Mouse (Mus musculus) forebrain, embryonic 11.5 days (tissue): ENCODE results near the gene Dkkl1. TPM values are rescaled to one million over a fixed set of nuclear protein-coding genes. Genes with fewer than 3 reads are reported as not detected.

ENCODE experiments used
- ATAC-seq: fragments of 200-750 bp; cut with Nextera tagmentation; replicated peaks from 2 replicates; pipeline ENCODE4 v1.8.0; 2017; ENCODE audit warnings: moderate TSS enrichment; ENCODE audit not compliant: low FRiP score
- DNase-seq: peaks from one replicate; pipeline ENCODE4 v3.0.0-alpha.2; 2017; ENCODE audit warnings: low spot score
- H3K27ac ChIP-seq: fragments of 300-500 bp; sonication (generic); 2 replicates; pipeline ENCODE4 v1.5.1; 2014; ENCODE audit warnings: low read depth, low read length
- H3K27me3 ChIP-seq: fragments of 300-500 bp; sonication (generic); 2 replicates; pipeline ENCODE4 v1.6.1; 2014; ENCODE audit warnings: mild to moderate bottlenecking, low read length, mixed read lengths; ENCODE audit not compliant: control insufficient read depth, insufficient read depth
- H3K36me3 ChIP-seq: fragments of 300-500 bp; sonication (generic); 2 replicates; pipeline ENCODE4 v1.6.1; 2014; ENCODE audit warnings: mild to moderate bottlenecking, low read length, moderate library complexity, mixed read lengths; ENCODE audit not compliant: control insufficient read depth, insufficient read depth
- H3K4me1 ChIP-seq: fragments of 300-500 bp; sonication (generic); replicated peaks from 2 replicates; pipeline ENCODE4 v1.6.1; 2014; ENCODE audit warnings: low read length, mixed read lengths; ENCODE audit not compliant: control insufficient read depth, insufficient read depth
- H3K4me2 ChIP-seq: fragments of 300-500 bp; sonication (generic); 2 replicates; pipeline ENCODE4 v1.6.1; 2014; ENCODE audit warnings: low read depth, mild to moderate bottlenecking, low read length, moderate library complexity, mixed read lengths; ENCODE audit not compliant: severe bottlenecking
- H3K4me3 ChIP-seq: fragments of 300-500 bp; sonication (generic); 2 replicates; pipeline ENCODE4 v1.5.1; 2014; ENCODE audit warnings: low read depth, low read length
- H3K9ac ChIP-seq: fragments of 300-500 bp; sonication (generic); 2 replicates; pipeline ENCODE4 v1.6.1; 2014; ENCODE audit warnings: low read length
- H3K9me3 ChIP-seq: fragments of 300-500 bp; sonication (generic); 2 replicates; pipeline ENCODE4 v1.6.1; 2016; ENCODE audit warnings: low read length, mixed read lengths; ENCODE audit not compliant: control insufficient read depth
- WGBS: fragments of 180-500 bp; shearing (Covaris S2); extraction: QIAGEN DNeasy Blood & Tissue Kit; methylation state at CpG from one replicate; pipeline ENCODE4 v1.1.7; 2014; 5-methylcytosine and 5-hydroxymethylcytosine counted together
- polyA plus RNA-seq: library from polyadenylated mRNA; unstranded; fragments of >200 nt; fragmentation: Nextera tagmentation; extraction: Ambion mirVana; gene quantifications from 2 replicates; pipeline ENCODE4 v1.2.1, GENCODE M21; 2014

Dkkl1 gene
- polyA plus RNA-seq, 1 experiment from 2014 or later: 0.48 TPM

DNA sequence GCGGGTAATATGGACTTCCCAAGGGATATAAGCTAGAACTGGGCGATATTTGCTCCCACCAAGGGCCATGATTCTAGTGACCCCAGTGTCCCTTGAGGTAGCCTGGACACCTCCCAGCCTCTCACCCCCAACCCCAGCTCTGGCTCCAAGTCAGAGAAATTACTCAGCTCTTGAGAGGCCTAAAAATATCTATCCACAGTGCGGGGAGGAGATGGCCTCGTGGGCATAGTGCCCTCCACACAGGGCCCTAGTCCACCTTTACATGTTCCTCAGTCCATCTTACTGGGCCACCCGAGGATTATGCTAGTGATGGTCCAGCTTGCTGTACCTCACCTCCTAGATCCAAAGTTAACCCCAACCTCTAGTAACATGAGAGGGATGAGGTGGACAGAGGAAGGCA is 47.1 kb downstream of the Dkkl1 start:
- Histone ChIP-seq H3K36me3 (no peaks in the 10 kb centered on the region), H3K27me3 (peaks cover 70% of the 10 kb centered on the region), H3K4me2 (no peak overlapping the region), H3K9ac (no peak overlapping the region), H3K9me3 (peaks cover 3% of the 10 kb centered on the region), H3K27ac (no peak overlapping the region), H3K4me3 (no peak overlapping the region), H3K4me1 (peaks cover 5% of the 10 kb centered on the region; the same call in 1 of the 2 replicates)
- WGBS: 71% methylated on average over 5 of the region's 5 CpGs
- DNase-seq: no peak
- no peak for ATAC-seq

DNA sequence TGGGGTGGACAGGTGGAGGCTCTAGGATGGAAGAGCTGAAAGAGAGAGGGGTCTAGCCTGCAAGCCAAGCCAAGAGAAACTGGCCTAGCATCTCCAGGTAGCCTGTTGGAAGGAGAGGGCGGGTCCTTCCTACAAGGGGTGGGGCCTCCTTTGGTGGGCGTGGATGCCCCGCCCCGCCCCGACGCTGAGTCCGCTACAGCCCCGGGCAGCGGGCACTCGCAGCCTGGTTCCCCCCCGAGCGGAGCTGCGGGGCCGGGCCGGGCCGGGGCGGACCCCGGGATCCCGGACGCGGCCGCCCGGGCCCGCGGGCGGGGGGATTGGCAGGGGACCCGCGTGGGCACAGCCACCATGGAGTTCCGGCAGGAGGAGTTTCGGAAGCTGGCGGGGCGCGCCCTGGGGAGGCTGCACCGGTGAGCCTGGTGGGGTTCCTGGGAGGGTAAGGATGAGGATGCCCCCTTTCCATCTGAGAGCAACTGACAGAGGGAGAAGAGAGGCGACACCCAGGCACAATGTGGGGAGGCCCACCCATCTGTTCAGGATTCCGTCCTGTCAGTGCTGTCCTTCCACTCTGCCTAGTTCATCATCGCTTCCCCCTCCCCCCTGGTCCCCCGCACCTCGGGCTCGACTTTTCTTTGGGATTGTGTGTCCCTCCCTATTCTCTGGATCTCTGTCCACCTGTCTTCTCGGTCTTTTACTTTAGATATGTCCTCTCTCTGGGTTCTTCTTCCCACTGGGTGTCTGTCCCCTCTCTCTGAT is 48.0 kb downstream of the Dkkl1 start, which contains the start of gene Slc17a7:
Gene Slc17a7, plus strand, starts transcription at position 215 of the 756 bp plus-strand sequence.
- peaks cover 63% of the 10 kb centered on the region for H3K27me3 ChIP-seq
- peak within 1 kb of the TSS; percentile 65 for H3K4me2 ChIP-seq
- H3K9ac ChIP-seq: peak within 1 kb of the TSS; percentile 45; the same call in 1 of the 2 replicates
- WGBS: 3% methylated on average over 39 of the region's 41 CpGs
- H3K9me3 ChIP-seq: no peaks in the 10 kb centered on the region
- H3K27ac ChIP-seq: no peak within 1 kb of the TSS
- H3K36me3 ChIP-seq: no peaks in the 10 kb centered on the region
- H3K4me3 ChIP-seq: peak within 1 kb of the TSS; percentile 37
- peak; percentile 72 for DNase-seq
- no peak for ATAC-seq
- peaks cover 5% of the 10 kb centered on the region; the same call in 1 of the 2 replicates for H3K4me1 ChIP-seq

DNA sequence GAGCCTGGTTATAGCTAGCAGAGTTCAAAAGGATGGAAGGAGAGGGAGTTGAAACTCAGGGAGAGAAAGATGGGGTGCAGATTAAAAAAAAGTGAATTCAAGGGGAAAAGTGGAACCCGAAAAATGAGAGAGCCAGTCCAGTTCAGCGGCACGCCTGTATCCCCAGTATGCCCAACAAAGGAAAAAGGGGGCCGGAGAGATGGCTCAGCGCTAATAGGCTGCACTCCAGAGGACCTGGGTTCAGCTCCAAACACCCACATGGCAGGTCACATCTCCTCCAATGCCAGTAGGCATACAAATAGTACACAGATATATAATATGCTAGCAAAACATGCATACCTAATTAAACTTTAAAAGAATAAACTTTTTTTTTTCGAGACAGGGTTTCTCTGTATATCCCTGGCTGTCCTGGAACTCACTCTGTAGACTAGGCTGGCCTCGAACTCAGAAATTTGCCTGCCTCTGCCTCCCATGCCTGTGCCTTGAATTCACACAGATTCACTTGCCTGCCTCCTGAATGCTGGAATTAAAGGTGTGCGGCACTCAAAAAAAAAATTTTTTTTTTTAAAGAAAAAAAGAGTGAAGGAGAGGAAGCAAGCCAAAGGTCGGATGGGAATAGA is 48.8 kb downstream of the Dkkl1 start:
- H3K27ac ChIP-seq: no peak overlapping the region
- peaks cover 55% of the 10 kb centered on the region for H3K27me3 ChIP-seq
- ATAC-seq (no peak), DNase-seq (no peak)
- H3K9ac ChIP-seq: no peak overlapping the region
- WGBS: 70% methylated on average over 9 of the region's 9 CpGs
- no peaks in the 10 kb centered on the region for H3K9me3 ChIP-seq
- no peak overlapping the region for H3K4me2 ChIP-seq
- no peak overlapping the region for H3K4me3 ChIP-seq
- H3K4me1 ChIP-seq: peaks cover 5% of the 10 kb centered on the region; the same call in 1 of the 2 replicates
- H3K36me3 ChIP-seq: no peaks in the 10 kb centered on the region

DNA sequence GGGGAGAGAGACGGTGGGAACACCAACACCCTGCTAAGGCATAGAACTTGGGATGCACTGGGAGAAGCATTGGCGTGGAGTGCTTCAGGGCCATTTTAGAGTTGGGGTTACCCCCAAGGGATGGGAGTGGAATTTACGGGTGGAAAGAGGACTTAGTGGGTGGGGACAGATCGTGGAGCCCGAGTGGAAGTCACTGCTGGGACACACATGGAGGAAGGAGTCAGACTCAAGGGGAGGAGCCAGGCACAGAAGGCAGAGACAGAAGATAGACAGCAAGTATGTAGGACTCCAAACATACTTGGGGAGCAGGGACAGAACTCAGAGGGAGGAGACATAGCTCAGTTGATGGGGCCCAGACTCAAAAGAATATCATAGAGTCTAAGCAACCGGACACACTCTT is 49.4 kb downstream of the Dkkl1 start:
- ATAC-seq (no peak; the same call in none of the 2 replicates), DNase-seq (no peak)
- no peak overlapping the region for H3K9ac ChIP-seq
- H3K27me3 ChIP-seq: peaks cover 49% of the 10 kb centered on the region
- no peak overlapping the region for H3K27ac ChIP-seq
- H3K9me3 ChIP-seq: no peaks in the 10 kb centered on the region
- H3K4me3 ChIP-seq: peak overlapping the region; percentile 31; the same call in 1 of the 2 replicates
- no peaks in the 10 kb centered on the region for H3K36me3 ChIP-seq
- WGBS: 27% methylated on average over 6 of the region's 6 CpGs
- peak overlapping the region; percentile 64; the same call in 1 of the 2 replicates for H3K4me2 ChIP-seq
- peaks cover 5% of the 10 kb centered on the region; the same call in 1 of the 2 replicates for H3K4me1 ChIP-seq

DNA sequence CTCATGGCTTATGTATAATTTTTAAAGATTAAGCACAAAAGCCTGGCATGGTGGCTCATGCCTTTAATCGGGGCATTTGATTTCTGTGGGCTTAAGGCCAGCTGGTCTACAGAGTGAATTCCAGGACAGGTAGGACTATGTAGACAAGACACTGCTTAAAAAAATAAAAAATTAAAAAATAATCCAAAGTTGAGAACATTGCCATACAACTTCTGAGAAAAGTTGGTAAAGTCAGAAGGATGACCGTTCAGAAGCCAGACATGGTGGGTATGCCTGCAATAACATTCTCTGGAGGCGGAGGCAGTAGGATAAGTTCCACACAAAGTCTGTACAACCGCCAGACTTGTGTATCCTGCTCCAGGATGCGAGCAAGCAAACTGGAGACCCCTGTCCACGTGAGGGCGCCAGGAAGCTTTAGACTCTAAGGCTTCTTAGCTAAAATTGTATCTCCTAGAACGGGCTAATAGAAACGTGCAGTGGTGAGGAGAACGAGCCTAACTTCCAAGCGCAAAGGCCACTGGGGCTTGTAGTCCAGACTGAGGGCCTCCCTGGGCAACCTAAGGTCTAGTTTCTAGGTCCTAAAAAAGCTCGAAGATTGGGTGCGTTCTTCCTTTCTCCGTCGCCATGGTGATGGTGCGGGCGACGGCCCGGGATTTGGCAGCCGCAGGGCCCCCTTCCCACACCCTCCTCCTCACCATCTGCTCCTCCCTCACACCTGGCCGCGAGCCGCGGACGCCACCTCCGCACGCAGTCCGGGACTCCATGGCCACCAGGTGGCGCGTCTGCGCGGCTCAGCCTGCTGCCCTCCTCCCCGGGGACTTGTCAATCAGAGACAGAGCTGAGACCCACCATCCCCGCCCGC is 50.1 kb downstream of the Dkkl1 start:
- H3K36me3 ChIP-seq: no peaks in the 10 kb centered on the region
- 4% methylated on average over 35 of the region's 35 CpGs for WGBS
- ATAC-seq (peak; percentile 83), DNase-seq (peak; percentile 94)
- peak overlapping the region; percentile 31 for H3K4me3 ChIP-seq
- no peaks in the 10 kb centered on the region for H3K9me3 ChIP-seq
- H3K4me2 ChIP-seq: peak overlapping the region; percentile 64
- H3K4me1 ChIP-seq: peaks cover 5% of the 10 kb centered on the region; the same call in 1 of the 2 replicates
- peaks cover 43% of the 10 kb centered on the region for H3K27me3 ChIP-seq
- 0 out of 2 replicates have a peak overlapping the region, but pooled peaks have one; percentile 6 for H3K9ac ChIP-seq
- H3K27ac ChIP-seq: no peak overlapping the region

DNA sequence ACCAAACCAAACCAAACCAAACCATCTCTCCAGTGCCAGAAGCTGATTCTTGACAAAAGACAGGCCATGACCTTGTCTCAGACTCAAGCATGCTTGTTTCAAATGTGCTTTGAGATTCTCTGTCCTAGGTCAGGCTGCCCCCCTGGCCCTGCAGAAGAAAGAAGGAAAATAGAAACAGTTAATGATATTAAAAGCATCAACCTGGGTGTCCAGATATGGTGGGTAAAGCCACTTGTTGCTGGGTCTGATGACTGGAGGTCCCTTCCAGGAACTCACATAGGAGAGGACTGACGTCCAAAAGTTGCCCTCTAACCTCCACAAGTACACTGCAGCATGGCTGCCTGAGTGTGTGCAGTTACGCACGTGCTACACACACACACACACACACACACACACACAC is 51.1 kb downstream of the Dkkl1 start:
- H3K4me1 ChIP-seq: peaks cover 5% of the 10 kb centered on the region; the same call in 1 of the 2 replicates
- WGBS: 96% methylated on average over 3 of the region's 3 CpGs
- H3K4me3 ChIP-seq: no peak overlapping the region
- no peak overlapping the region for H3K27ac ChIP-seq
- no peak overlapping the region for H3K9ac ChIP-seq
- peaks cover 34% of the 10 kb centered on the region for H3K27me3 ChIP-seq
- H3K36me3 ChIP-seq: no peaks in the 10 kb centered on the region
- H3K4me2 ChIP-seq: no peak overlapping the region
- ATAC-seq (no peak), DNase-seq (no peak)
- H3K9me3 ChIP-seq: no peaks in the 10 kb centered on the region

DNA sequence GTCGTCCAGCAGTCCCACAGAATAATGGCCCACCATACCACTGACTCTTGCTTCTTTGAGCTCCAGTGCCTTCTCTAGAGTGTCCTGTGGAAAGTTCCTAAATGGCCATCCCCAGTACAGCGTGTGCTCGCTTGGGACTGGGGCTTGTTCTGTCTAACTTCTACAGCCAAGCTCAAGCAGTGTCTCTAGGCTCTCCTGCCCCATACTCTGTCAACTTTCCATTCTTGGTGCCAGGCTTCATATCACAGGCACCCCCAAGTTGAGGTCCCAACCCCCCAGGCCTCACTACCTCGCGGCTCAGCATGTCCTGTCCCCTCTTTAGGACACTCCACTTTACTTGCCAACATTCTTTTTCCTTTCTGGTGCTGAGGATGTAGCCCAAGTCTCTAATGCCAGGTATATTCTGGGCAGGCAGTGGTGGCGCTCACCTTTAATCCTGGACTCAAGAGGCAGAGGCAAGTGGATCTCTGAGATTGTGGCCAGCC is 51.6 kb downstream of the Dkkl1 start:
- WGBS: 92% methylated on average over 6 of the region's 6 CpGs
- Histone ChIP-seq H3K9me3 (no peaks in the 10 kb centered on the region), H3K4me2 (no peak overlapping the region), H3K36me3 (no peaks in the 10 kb centered on the region), H3K27me3 (peaks cover 29% of the 10 kb centered on the region), H3K27ac (no peak overlapping the region), H3K4me3 (no peak overlapping the region), H3K4me1 (peaks cover 5% of the 10 kb centered on the region; the same call in 1 of the 2 replicates), H3K9ac (no peak overlapping the region)
- ATAC-seq (no peak), DNase-seq (no peak)

DNA sequence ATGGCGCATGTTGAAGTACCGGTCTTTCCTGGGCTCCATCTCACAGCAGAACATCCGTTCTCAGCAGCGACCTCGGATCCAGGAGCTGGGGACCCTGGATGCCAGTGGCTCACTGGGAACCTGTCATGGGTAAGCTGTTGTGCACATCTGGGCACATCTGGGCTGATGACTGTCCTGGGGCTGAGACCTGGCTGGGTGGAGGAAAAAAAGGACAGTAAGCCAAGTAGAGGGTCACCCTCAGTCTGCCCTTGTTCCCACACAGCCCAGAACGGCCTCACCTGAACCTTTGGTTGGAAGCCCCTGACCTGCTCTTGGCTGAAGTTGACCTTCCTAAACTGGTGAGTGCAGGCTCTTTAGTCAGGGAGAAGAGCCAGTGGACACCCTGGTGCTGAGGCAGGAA is 53.0 kb downstream of the Dkkl1 start:
- WGBS: 92% methylated on average over 6 of the region's 6 CpGs
- H3K27ac ChIP-seq: no peak overlapping the region
- no peak overlapping the region for H3K4me2 ChIP-seq
- H3K9me3 ChIP-seq: no peaks in the 10 kb centered on the region
- H3K9ac ChIP-seq: no peak overlapping the region
- DNase-seq (no peak), ATAC-seq (no peak)
- H3K36me3 ChIP-seq: no peaks in the 10 kb centered on the region
- peaks cover 5% of the 10 kb centered on the region; the same call in 1 of the 2 replicates for H3K4me1 ChIP-seq
- H3K27me3 ChIP-seq: peaks cover 15% of the 10 kb centered on the region
- no peak overlapping the region for H3K4me3 ChIP-seq
